Mouse (Mus musculus): ENCODE data around the gene Faf1.

The Faf1 gene

DNA sequence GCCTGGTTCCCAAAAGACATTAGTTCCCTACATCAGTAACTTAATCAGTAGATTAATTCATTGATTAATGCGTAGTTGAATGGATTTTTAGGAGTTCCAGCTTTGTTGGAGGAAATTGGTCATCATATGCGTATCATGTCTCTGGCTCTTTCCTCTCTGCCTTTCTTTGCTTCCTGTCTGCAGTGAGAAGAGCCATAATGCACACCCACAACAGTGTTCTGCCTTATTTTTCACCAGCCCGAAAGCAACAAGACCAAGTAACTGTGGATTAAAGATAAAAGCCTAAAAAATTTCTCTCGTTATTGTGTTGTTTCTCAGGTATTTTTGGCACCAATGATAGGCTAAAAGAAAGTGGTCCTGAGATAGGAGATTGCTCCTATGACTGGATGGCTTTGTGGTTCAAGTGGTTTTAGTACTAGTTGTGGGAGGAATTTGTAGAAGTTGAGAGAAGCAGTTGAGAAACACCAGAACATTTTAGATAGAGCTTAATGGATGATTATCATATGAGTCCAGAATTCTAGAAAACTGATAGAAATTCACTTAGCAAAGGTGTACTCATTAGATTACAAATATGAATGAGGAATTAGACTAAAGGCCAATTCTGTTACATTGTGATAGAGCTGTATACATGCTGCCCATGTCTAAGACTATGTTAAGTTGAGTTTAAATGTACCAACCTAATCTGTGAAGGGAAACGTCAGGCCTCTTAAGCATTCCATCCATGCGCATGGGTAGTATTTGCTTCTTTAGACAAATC lies 221.6 kb downstream of the Faf1 start:
- in situ Hi-C loops (cut with MboI; ENCODE audit: low sequenced_read_pairs), result no loop called here

DNA sequence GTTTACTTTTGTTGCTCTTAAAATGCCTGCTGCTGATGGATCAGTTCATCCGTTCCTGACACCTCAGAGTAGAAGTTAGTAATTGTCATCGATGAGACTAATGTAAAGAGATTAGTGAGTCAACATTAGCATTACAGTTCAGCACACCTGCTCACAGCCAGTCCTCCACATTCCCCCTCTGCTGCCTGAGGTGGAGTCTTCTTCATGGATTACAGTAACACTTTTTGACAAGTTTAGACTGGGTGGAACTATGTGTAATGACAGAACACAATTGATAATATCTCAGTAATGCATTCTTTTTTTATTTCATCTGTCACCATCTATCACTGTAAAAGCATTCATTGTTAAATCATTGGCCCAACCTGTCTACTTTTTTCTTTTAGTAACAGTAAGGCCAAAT lies 224.7 kb downstream of the Faf1 start:
- in situ Hi-C loops (cut with MboI; ENCODE audit: low sequenced_read_pairs), result no loop called here

- in situ Hi-C loops (cut with MboI; ENCODE audit: low sequenced_read_pairs), result no loop called here
Measured at GRCm38 (mm10) chr4:109904487-109904886, 228.1 kb downstream of the Faf1 start.

DNA sequence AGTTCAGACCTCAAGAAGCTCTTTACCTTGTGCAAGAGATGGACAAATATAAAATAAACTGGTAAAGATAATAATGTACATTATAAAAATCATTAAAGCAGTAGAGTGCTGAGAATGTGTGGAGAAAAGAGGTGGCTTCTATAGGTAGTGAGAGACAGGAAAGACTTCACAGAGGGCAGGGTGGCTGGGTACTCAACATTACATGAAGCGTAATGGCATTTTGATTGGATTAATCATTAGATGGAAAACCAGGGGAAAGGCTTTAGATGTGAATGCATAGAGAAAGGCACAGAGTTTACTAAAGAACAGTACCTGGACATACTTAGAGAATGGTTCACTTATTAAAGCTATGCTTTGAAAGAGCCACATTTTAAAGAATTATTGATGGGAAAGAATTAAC lies 252.7 kb downstream of the Faf1 start:
- in situ Hi-C loops (cut with MboI; ENCODE audit: low sequenced_read_pairs), result no loop called here

GRCm38 (mm10) chr4:109930445-109930844 lies 254.1 kb downstream of the Faf1 start:
- in situ Hi-C loops (cut with MboI; ENCODE audit: low sequenced_read_pairs), result no loop called here

- in situ Hi-C loops (cut with MboI; ENCODE audit: low sequenced_read_pairs), result no loop called here
Measured at GRCm38 (mm10) chr4:109930935-109931334, 254.5 kb downstream of the Faf1 start.

DNA sequence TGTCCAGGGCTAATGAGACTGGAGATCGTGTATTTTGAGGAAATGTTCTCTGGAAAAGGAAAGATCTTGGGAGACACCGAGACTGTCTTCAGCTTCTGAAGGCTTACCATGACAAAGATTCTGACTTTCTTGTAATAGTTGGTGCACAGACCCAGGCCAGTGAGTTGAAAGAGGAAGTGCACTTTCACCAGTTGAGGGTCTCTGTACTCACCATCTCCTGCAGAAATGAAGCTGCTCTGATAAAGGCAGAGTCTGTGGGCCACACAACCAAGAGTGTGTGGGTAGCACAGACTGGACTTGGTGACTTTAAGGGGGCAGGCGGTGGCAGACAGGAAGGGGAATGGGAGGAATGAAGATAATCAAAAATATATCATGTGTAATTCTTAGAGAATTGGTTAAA lies 260.2 kb downstream of the Faf1 start:
- in situ Hi-C loops (cut with MboI; ENCODE audit: low sequenced_read_pairs), result no loop called here

DNA sequence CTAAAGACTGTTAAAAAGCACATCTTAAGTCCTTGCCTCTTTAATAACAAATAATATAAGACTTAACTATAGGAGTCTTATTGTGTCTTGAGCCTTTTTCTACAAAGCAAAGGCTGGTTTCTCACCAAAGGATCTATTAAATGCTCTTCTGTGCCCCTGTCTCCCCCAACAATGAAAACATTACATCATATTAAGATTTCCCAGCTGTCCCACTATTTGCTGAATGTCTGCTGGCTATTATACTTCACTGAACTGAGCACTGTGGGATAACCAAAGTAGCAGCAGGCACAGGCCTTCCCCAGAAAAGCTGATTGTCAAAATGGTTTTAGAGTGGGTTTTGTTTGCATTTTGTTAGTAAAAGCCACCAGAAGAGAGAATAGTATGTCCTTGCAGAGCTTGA lies 262.9 kb downstream of the Faf1 start:
- in situ Hi-C loops (cut with MboI; ENCODE audit: low sequenced_read_pairs), result no loop called here

- in situ Hi-C loops (cut with MboI; ENCODE audit: low sequenced_read_pairs), result no loop called here
Measured at GRCm38 (mm10) chr4:109945554-109945953, 269.2 kb downstream of the Faf1 start.

GRCm38 (mm10) chr4:109949307-109949706 lies 272.9 kb downstream of the Faf1 start:
- in situ Hi-C loops (cut with MboI; ENCODE audit: low sequenced_read_pairs), result no loop called here

DNA sequence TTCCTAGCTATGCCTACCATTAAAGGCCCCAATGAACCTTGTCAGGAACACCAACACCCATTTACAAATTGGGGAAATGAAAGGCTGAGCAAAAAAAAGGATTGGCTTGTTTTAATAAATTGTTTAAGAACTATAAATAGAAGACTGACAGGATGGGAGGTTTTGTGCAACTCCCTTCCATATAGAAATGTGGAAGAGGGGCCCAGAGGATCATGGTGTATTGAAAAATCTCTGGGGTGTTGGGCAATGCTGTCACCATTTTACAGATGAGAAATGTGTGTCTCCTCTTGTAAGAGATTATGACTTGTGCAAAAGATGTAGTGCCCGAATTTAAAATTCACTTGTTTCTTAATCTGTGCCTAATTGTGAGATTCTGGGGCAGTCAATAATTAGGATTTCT lies 277.1 kb downstream of the Faf1 start:
- in situ Hi-C loops (cut with MboI; ENCODE audit: low sequenced_read_pairs), result no loop called here

- in situ Hi-C loops (cut with MboI; ENCODE audit: low sequenced_read_pairs), result no loop called here
Measured at GRCm38 (mm10) chr4:109960201-109960935, 284.0 kb downstream of the Faf1 start.

- in situ Hi-C loops (cut with MboI; ENCODE audit: low sequenced_read_pairs), result no loop called here
Measured at GRCm38 (mm10) chr4:109963570-109964279, 287.3 kb downstream of the Faf1 start.

DNA sequence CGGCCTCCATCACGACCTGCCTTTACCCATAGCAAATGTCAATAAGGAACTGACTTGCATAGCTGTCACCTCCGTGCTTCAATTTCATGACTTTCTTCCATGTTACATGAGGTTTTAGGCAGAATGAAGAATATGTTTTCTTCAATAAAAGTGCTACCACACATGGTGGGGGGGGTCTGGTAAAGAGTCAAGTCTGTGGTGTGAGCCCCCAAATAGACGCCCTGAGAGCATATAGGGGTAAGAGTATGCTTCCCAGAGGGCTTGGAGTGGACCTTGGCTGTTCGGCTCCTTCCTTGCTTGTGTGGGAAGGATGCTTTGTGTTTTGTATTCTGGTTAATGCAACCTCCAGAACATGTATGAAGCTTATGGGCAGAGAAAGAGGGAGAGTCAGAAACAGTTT lies 293.2 kb downstream of the Faf1 start:
- in situ Hi-C loops (cut with MboI; ENCODE audit: low sequenced_read_pairs), result no loop called here

DNA sequence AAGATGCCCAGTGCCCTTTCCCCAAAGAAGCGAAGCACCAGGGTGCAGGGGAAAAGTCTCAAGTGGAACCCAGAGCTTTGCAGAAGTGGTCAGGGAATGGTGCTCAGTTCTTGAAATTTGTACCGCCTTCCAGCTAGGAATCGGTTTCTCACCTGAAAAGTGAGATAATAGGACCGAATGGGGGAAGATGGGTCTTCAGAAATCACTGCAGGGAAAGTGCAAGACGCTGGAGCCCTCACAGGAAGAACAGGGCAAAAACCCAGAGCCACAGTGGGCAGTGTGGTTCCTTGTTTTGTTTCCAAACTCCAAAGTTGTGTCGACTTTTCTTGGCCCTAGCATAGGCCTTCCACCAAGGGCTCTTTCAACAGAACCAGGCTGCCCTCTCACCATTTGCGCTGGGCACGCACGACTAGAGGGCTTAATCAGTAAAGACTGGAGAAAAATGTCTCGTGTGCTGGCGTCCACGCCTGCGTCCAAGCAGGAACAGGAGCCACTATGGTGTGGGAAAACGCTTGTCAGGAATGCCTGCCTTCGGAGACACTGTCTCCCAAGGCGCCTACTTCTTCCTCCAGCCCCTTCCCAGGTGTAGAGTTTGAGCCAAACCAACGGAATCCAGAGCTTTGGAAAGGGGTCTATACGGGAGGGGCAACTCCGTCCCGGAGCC lies 297.7 kb downstream of the Faf1 start:
- in situ Hi-C loops (cut with MboI; ENCODE audit: low sequenced_read_pairs), result no loop called here

- in situ Hi-C loops (cut with MboI; ENCODE audit: low sequenced_read_pairs), result no loop called here
Measured at GRCm38 (mm10) chr4:109974655-109975380, 298.4 kb downstream of the Faf1 start.

DNA sequence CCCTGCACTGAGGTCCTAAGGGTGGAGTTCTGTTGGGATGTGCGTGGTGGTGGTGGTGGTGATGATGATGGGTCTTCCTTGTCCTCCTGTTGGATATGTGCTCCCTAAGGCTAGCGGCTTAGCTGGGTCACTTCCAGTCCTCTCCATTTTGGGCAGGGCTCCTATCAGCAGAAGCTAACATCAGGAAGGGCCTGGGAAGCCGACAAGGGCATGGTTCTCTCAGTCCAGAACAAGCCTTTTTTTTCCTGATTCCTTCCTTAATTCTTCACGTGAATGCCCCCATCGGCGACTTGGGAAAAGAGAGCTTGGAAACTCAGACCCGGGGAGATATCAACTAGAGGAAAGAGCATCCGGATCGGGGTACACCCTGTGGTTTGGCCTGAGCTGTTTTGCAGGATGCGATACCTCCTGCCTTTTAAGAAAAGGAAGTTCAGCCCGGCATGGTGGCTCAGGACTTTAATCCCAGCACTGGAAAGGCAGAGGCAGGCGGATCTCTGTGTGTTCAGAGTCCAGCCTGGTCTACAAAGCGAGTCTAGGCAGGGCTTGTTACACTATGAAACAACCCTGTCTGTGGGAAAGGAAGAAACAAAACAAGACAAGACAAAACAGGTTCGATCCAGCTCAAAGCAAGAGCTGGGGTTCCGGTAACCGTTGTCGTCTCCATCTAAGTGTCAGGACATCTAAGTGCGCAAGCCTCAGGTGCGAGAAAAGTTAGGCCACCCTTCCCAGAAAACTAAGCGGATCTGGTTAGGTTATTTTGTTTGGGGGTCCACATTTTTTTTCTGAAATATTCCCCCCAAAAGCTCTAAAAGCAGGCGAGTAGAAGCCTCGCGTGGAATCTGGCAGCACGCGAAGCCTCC lies 299.2 kb downstream of the Faf1 start:
- in situ Hi-C loops (cut with MboI; ENCODE audit: low sequenced_read_pairs), result no loop called here

DNA sequence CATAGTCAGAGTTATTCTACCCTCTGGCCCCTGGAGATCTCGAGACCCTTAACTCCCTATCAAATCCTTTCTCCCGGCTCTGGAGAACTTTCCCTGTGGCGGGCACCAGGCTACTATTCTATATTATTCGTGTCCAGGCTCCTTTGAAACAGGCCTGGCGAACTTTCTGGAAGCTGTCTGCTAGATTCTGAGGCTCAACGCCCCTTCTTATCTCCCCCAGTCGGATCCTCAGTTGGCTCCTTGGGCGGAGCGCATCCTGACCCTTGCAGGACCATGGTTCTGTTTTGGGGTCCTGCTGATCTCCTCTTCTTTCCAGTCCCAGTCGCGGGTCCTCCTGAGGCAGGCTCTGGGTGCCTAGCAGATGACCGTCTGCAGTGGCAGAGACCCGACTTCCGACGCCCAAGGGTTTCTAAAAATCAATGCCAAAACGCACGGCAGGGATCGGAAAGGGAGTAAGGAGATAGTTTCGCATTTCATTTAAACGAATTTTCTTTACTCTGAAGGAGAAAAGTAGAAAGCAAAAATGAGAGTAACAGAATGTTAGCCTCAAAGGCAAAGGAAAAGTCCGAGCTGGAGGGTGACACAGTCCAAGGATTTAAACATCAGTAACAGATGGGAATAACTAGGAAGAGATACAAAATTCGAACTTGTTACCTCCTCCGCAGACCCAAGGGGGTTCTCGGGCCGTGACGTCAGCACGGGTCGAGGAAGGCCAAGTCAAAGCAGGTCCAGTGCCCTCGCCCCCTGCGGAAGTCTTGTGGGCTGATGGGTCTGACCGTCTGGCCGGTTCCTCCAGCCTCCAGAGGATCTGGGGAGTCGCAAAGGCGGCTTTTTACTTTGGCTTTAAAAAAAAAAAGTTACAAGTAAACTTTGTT lies 300.1 kb downstream of the Faf1 start:
- in situ Hi-C loops (cut with MboI; ENCODE audit: low sequenced_read_pairs), result no loop called here
